Mouse (Mus musculus) MEL (cell line): ENCODE results near the gene Nop14. TPM values are rescaled to one million over a fixed set of nuclear protein-coding genes. Genes with fewer than 3 reads are reported as not detected.

ENCODE experiments used
- DNase-seq: peaks from one replicate; pipeline ENCODE4 v3.0.0; 2011; ENCODE audit warnings: low read depth, low spot score
- H3K27ac ChIP-seq: 2 replicates; pipeline ENCODE4 v1.5.1; 2012; ENCODE audit warnings: low read depth, mild to moderate bottlenecking, control low read depth, low read length, moderate library complexity; ENCODE audit not compliant: control insufficient read depth
- H3K27me3 ChIP-seq, 2 experiments: fragments of 150-350 bp in 1 of 2; sonication (generic) in 1 of 2; 2 replicates each; pipeline ENCODE4 v1.6.1; 2012; ENCODE audit warnings: low read length in 2 of 2, mild to moderate bottlenecking in 2 of 2, improper control_type of control experiment in 1 of 2, moderate library complexity in 1 of 2; ENCODE audit not compliant: insufficient read depth in 2 of 2, control insufficient read depth in 1 of 2
- H3K36me3 ChIP-seq, 2 experiments: 2 replicates each; pipeline ENCODE4 v1.6.1; 2012 to 2014; ENCODE audit warnings: low read length in 2 of 2, improper control_type of control experiment in 1 of 2, inconsistent platforms in 1 of 2, mild to moderate bottlenecking in 1 of 2; ENCODE audit not compliant: insufficient read depth in 2 of 2, control insufficient read depth in 1 of 2
- H3K4me1 ChIP-seq, 2 experiments: fragments of 150-350 bp in 1 of 2; sonication (generic) in 1 of 2; 2 replicates each; pipeline ENCODE4 v1.6.1; 2012; ENCODE audit warnings: low read length in 2 of 2, improper control_type of control experiment in 1 of 2, mild to moderate bottlenecking in 1 of 2; ENCODE audit not compliant: insufficient read depth in 2 of 2, control insufficient read depth in 1 of 2
- H3K4me3 ChIP-seq, 2 experiments: fragments of 150-350 bp in 1 of 2; sonication (generic) in 1 of 2; 2 replicates each; pipeline ENCODE4 v1.5.1; 2012; ENCODE audit warnings: low read depth in 2 of 2, low read length in 2 of 2, mild to moderate bottlenecking in 2 of 2, moderate library complexity in 2 of 2, control low read depth in 1 of 2, improper control_type of control experiment in 1 of 2; ENCODE audit not compliant: control insufficient read depth in 1 of 2, insufficient read depth in 1 of 2
- H3K79me2 ChIP-seq: 2 replicates; pipeline ENCODE4 v1.6.1; 2012; ENCODE audit warnings: mild to moderate bottlenecking, low read length, moderate library complexity; ENCODE audit not compliant: control insufficient read depth, poor library complexity, insufficient read depth
- H3K9ac ChIP-seq: 2 replicates; pipeline ENCODE4 v1.6.1; 2012; ENCODE audit warnings: low read depth, mild to moderate bottlenecking, control low read depth, low read length, moderate library complexity; ENCODE audit not compliant: control insufficient read depth, poor library complexity, severe bottlenecking
- H3K9me3 ChIP-seq: fragments of 150-350 bp; sonication (generic); replicated peaks from 2 replicates; pipeline ENCODE4 v1.6.1; 2012; ENCODE audit warnings: mild to moderate bottlenecking, low read length, improper control_type of control experiment, moderate library complexity; ENCODE audit not compliant: insufficient read depth
- CHD1 ChIP-seq: IDR thresholded peaks from 2 replicates; pipeline ENCODE4 v1.6.1; 2012; ENCODE audit warnings: low read depth, mild to moderate bottlenecking, inconsistent platforms, low read length, improper control_type of control experiment
- CTCF ChIP-seq, 3 experiments: IDR thresholded peaks in 2 of 3; conservative IDR thresholded peaks in 1 of 3; 2 replicates each; pipeline ENCODE4 v1.5.1; 2011 to 2012; ENCODE audit warnings: low read length in 3 of 3, low read depth in 2 of 3, mild to moderate bottlenecking in 2 of 3, improper control_type of control experiment in 1 of 3, inconsistent platforms in 1 of 3, mixed read lengths in 1 of 3, moderate library complexity in 1 of 3; ENCODE audit not compliant: control insufficient read depth in 1 of 3, insufficient read depth in 1 of 3, poor library complexity in 1 of 3, severe bottlenecking in 1 of 3
- E2F4 ChIP-seq: IDR thresholded peaks from 2 replicates; pipeline ENCODE4 v1.6.1; 2011; ENCODE audit warnings: low read depth, low read length, improper control_type of control experiment, borderline replicate concordance
- ELF1 ChIP-seq: IDR thresholded peaks from 2 replicates; pipeline ENCODE4 v1.6.1; 2014; ENCODE audit warnings: low read depth, mild to moderate bottlenecking, inconsistent platforms, low read length, improper control_type of control experiment, moderate library complexity
- EP300 ChIP-seq, 2 experiments: IDR thresholded peaks; 2 replicates each; pipeline ENCODE4 v1.6.1; 2011; ENCODE audit warnings: improper control_type of control experiment in 2 of 2, low read length in 2 of 2, low read depth in 1 of 2, mild to moderate bottlenecking in 1 of 2
- GABPA ChIP-seq: IDR thresholded peaks from 2 replicates; pipeline ENCODE4 v1.6.1; 2012; ENCODE audit warnings: low read depth, mild to moderate bottlenecking, inconsistent platforms, low read length, improper control_type of control experiment, moderate library complexity
- GATA1 ChIP-seq: IDR thresholded peaks from 2 replicates; pipeline ENCODE4 v1.6.1; 2011; ENCODE audit warnings: low read depth, low read length, improper control_type of control experiment
- HCFC1 ChIP-seq: IDR thresholded peaks from 2 replicates; pipeline ENCODE4 v1.6.1; 2012; ENCODE audit warnings: low read depth, mild to moderate bottlenecking, inconsistent platforms, low read length, improper control_type of control experiment, moderate library complexity
- JUND ChIP-seq: IDR thresholded peaks from 2 replicates; pipeline ENCODE4 v1.6.1; 2011; ENCODE audit warnings: low read depth, mild to moderate bottlenecking, improper control_type of control experiment, low read length
- KAT2A ChIP-seq: conservative IDR thresholded peaks from 2 replicates; pipeline ENCODE4 v1.6.1; 2012; ENCODE audit warnings: low read depth, low read length, improper control_type of control experiment, inconsistent platforms
- MAFK ChIP-seq: IDR thresholded peaks from 2 replicates; pipeline ENCODE4 v1.6.1; 2011; ENCODE audit warnings: low read depth, mild to moderate bottlenecking, low read length, improper control_type of control experiment, borderline replicate concordance
- MEF2A ChIP-seq: IDR thresholded peaks from 2 replicates; pipeline ENCODE4 v1.6.1; 2014; ENCODE audit warnings: low read depth, mild to moderate bottlenecking, inconsistent platforms, low read length, improper control_type of control experiment; ENCODE audit not compliant: poor library complexity, insufficient replicate concordance, severe bottlenecking; ENCODE audit errors: extremely low read depth
- MXI1 ChIP-seq: IDR thresholded peaks from 2 replicates; pipeline ENCODE4 v1.6.1; 2011; ENCODE audit warnings: mild to moderate bottlenecking, low read depth, low read length, improper control_type of control experiment
- MYB ChIP-seq: IDR thresholded peaks from 2 replicates; pipeline ENCODE4 v1.6.1; 2011; ENCODE audit warnings: mild to moderate bottlenecking, low read depth, low read length, improper control_type of control experiment
- POLR2AphosphoS2 ChIP-seq: IDR thresholded peaks from 2 replicates; pipeline ENCODE4 v1.6.1; 2011; ENCODE audit warnings: low read length, improper control_type of control experiment
- POLR2AphosphoS5 ChIP-seq: IDR thresholded peaks from 2 replicates; pipeline ENCODE4 v1.6.1; 2012; ENCODE audit warnings: low read depth, borderline replicate concordance, mild to moderate bottlenecking, inconsistent platforms, low read length, moderate library complexity, mixed read lengths
- SIN3A ChIP-seq: IDR thresholded peaks from 2 replicates; pipeline ENCODE4 v1.6.1; 2012; ENCODE audit warnings: low read length, improper control_type of control experiment, inconsistent platforms
- SMC3 ChIP-seq: IDR thresholded peaks from 2 replicates; pipeline ENCODE4 v1.6.1; 2011; ENCODE audit warnings: low read depth, low read length, improper control_type of control experiment
- TAL1 ChIP-seq: IDR thresholded peaks from 2 replicates; pipeline ENCODE4 v1.6.1; 2012; ENCODE audit warnings: mild to moderate bottlenecking, inconsistent platforms, low read length, moderate library complexity, mixed read lengths
- TBP ChIP-seq: IDR thresholded peaks from 2 replicates; pipeline ENCODE4 v1.8.0; 2011; ENCODE audit warnings: low read depth, low read length, improper control_type of control experiment
- TCF12 ChIP-seq: IDR thresholded peaks from 2 replicates; pipeline ENCODE4 v1.6.1; 2014; ENCODE audit warnings: low read depth, mild to moderate bottlenecking, inconsistent platforms, low read length, improper control_type of control experiment, moderate library complexity
- UBTF ChIP-seq: IDR thresholded peaks from 2 replicates; pipeline ENCODE4 v1.6.1; 2012; ENCODE audit warnings: low read depth, mild to moderate bottlenecking, inconsistent platforms, low read length, improper control_type of control experiment, moderate library complexity, borderline replicate concordance; ENCODE audit not compliant: insufficient read depth
- ZC3H11A ChIP-seq: IDR thresholded peaks from 2 replicates; pipeline ENCODE4 v1.6.1; 2012; ENCODE audit warnings: low read depth, mild to moderate bottlenecking, inconsistent platforms, low read length, improper control_type of control experiment
- ZNF384 ChIP-seq: IDR thresholded peaks from 2 replicates; pipeline ENCODE4 v1.6.1; 2012; ENCODE audit warnings: low read depth, mild to moderate bottlenecking, inconsistent platforms, low read length, improper control_type of control experiment
- polyA plus RNA-seq, 2 experiments: library from polyadenylated mRNA; stranded (reverse) in 1 of 2; unstranded in 1 of 2; fragments of >175 nt in 1 of 2; fragments of >200 nt in 1 of 2; gene quantifications; 2 replicates each; pipeline versions ENCODE4 v1.2.1 to v1.2.4; 2012; ENCODE audit warnings: low replicate concordance in 2 of 2, low read depth in 1 of 2; ENCODE audit not compliant: insufficient read length in 2 of 2, insufficient read depth in 1 of 2, missing spikeins in 1 of 2
- total RNA-seq: library from RNA; depleted of rRNA; stranded (reverse); fragments of 300-350 nt; gene quantifications from 2 replicates; pipeline ENCODE4 v1.2.3, GENCODE M21; 2012

Nop14 gene
- total and polyA plus RNA-seq, 3 experiments, result 101 to 132 TPM; not detected in 1

- Histone ChIP-seq H3K36me3 (no peaks in the 10 kb centered on the region), H3K79me2 (peaks cover 2% of the 10 kb centered on the region; the same call in 1 of the 2 replicates), H3K27me3 (no peaks in the 10 kb centered on the region), H3K9ac (no peak overlapping the region), H3K4me1 (no peaks in the 10 kb centered on the region), H3K9me3 (no peaks in the 10 kb centered on the region), H3K27ac (no peak overlapping the region), H3K4me3 (no peak overlapping the region)
- DNase-seq, result no peak
- TF ChIP-seq MEF2A, result no peak
- no peak for TF ChIP-seq ZC3H11A
- TF ChIP-seq GABPA, result no peak
- TF ChIP-seq CTCF (IDR thresholded peaks at IDR 0.05 in 2 of 3, conservative IDR thresholded peaks at IDR 0.05 in 1 of 3; ENCODE audit: control insufficient read depth in 1 of 3, insufficient read depth in 1 of 3, low read depth in 2 of 3, low read length in 3 of 3, poor library complexity in 1 of 3, severe bottlenecking in 1 of 3), result no peak
- TF ChIP-seq SMC3, result no peak
- no peak for TF ChIP-seq MXI1
- no peak for TF ChIP-seq GATA1
- no peak for TF ChIP-seq HCFC1
- no peak for TF ChIP-seq POLR2AphosphoS2
- no peak for TF ChIP-seq TCF12
- no peak for TF ChIP-seq MAFK
- no peak for TF ChIP-seq CHD1
- no peak for TF ChIP-seq UBTF
- no peak for TF ChIP-seq ELF1
- TF ChIP-seq E2F4, result no peak
- TF ChIP-seq KAT2A, result no peak
- no peak for TF ChIP-seq EP300 (IDR thresholded peaks at IDR 0.05; ENCODE audit: low read depth in 1 of 2, low read length in 2 of 2)
- TF ChIP-seq POLR2AphosphoS5, result no peak
- no peak for TF ChIP-seq TBP
- no peak for TF ChIP-seq JUND
Measured at GRCm38 (mm10) chr5:34591388-34592004, 68.5 kb downstream of the Nop14 start.

- Histone ChIP-seq H3K9me3 (no peaks in the 10 kb centered on the region), H3K27me3 (no peaks in the 10 kb centered on the region), H3K4me1 (no peaks in the 10 kb centered on the region), H3K4me3 (no peak overlapping the region), H3K9ac (no peak overlapping the region), H3K79me2 (peaks cover 2% of the 10 kb centered on the region; the same call in 1 of the 2 replicates), H3K27ac (no peak overlapping the region), H3K36me3 (no peaks in the 10 kb centered on the region)
- no peak for TF ChIP-seq ZNF384
- no peak for TF ChIP-seq TAL1
- no peak for TF ChIP-seq MYB
- TF ChIP-seq E2F4, result no peak
- no peak for TF ChIP-seq HCFC1
- TF ChIP-seq SIN3A, result no peak
- DNase-seq, result no peak
Measured at GRCm38 (mm10) chr5:34590702-34591101, 69.2 kb downstream of the Nop14 start.
